Mouse (Mus musculus) MN1 (cell line): ENCODE measurements around the gene Ipo13.
A peak's percentile ranks its signal among the peaks of the same experiment; 100 is the strongest.

ENCODE experiments used
- DNase-seq: peaks from one replicate; pipeline ENCODE4 v3.0.0-alpha.2; 2016; ENCODE audit warnings: low spot score

The Ipo13 gene

DNA sequence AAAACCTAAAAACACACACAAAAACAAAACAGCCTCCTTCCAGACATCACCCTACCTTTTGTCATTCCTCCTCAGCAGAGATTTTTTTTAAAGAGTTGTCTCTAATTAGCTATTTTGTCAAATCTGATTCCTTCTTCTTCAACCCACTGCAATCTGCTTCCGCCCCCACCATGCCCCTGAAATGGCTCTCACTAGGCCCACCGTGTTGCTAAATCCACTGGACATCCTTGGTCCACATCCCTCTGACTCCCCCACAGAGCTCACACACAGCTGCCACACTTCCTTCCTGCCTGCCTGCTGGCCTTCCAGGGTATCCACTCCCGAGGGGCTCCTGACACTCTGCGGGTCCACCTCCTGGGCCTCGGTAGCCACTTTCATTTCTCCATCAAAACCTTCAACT, 36.1 kb downstream of the Ipo13 start:
- DNase-seq = no peak

DNA sequence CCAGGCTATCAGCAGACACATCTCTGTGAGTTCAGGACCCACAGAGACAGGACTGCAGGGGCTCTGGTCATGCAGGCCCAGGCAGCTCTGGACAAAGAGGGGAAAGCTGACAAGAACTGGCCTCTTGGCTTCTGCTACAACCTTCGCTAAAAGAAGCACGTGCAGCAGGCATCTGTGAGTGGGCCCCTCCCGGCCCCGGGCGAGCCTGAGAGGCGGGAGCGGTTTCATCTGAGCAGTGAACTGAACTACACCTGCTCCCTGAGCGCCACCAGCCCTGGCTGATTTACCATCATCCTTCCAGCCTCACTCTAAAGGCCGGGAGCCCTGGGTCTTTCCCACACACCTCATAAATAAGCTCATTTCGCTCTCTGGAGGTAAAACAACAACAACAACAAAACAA, 36.5 kb downstream of the Ipo13 start:
- DNase-seq = no peak

DNA sequence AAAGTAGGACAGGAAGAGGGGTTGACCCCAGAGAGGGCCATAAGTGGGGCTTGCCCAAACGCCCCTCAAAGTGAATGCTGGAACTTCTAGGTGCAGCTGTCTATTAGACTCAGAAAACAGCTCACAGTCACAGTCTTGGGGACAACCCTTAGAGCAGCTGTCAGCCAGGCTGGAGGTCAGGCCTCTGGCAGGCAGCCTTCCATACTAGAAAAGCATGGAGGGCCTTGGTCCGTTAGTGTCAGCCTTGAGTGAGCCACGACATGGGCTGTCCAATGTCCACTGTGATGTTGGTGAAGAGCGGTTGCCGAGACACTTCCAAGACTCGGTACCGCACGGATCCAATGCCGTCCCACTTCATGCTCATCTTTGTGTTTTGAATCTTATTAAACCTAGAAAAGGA, 41.2 kb downstream of the Ipo13 start:
- DNase-seq = no peak

DNA sequence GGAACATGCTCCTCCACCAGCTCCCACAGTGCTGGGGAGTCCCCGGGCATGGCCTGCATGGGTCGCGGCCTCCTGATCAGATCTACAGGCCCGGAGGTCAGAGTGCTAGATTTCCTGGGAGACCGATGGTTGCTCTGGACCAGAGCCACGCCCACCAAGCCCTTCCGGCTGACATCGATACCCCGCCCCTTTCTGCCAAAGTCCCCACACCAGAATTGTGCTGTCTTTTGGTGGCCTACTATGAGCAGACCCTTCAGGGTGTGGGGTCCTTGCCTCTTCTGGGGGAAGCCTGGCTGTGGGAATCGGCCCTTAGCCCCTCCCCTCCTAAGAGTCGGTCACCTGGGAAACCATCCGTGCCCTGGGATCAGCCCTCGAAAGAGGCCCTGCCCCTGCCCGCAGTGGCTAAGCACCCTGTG, 42.3 kb downstream of the Ipo13 start, which contains the start of gene Ccdc24:
Ccdc24 (minus strand) TSS at position 87 of the 416 bp plus-strand sequence.
- peak; percentile 18 for DNase-seq

DNA sequence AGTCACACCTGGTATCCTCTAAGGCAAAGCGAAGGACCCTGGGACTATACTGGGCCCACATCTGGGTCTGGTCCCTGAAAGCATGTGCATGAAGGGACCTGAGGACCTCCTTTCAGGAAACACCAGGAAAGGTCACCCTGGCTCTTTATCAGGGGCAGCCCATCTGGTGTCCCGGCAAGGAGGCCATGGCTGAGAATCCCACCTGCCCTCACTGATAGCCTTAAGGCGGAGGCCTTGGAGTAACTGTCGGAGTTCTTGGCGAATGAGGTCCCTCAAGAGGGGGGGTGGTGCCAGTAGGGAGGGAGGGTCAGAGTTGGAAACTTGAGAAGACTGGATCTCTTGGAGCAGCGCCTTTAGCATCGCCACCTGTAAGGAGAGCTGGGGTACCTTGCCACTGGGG, 43.0 kb downstream of the Ipo13 start:
- no peak for DNase-seq

DNA sequence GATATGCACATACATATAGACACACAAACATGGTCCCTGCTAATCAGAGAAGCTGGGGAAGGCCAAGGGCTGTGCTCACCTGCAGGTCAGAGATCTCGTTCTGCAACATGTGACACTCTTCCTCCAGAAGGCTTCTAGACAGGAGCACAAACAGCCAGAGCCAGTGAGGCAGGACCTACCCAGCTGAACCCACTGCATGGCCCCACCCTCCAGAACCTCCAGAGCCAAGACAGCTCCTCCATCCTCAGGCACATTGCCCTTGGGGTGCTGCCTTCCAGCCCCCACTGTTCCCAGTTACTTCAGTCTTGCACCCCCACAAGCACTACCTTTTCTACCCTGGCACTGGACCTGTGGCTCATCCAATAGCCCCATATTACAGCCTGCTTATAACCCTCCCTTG, 44.4 kb downstream of the Ipo13 start:
- no peak for DNase-seq

DNA sequence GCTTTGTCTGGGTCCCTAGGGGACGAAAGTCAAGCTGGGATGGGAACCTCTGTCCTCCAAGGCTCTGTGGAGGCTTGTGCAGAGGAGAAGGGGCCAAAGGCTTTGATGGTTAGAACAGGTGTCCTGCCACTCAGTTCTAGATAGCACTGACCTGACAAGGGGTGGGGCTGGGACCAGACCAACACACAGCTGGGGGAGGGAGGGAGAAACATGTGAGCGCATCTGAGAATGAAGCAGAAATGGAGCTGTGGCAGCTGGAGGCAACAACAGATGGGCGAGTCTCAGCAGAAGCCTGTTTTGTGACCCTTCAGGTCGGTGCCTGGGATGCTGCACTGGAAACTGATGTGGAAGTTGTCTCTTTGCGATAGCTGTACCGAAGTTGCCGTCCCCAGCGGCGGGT, 45.5 kb downstream of the Ipo13 start:
- DNase-seq = no peak

DNA sequence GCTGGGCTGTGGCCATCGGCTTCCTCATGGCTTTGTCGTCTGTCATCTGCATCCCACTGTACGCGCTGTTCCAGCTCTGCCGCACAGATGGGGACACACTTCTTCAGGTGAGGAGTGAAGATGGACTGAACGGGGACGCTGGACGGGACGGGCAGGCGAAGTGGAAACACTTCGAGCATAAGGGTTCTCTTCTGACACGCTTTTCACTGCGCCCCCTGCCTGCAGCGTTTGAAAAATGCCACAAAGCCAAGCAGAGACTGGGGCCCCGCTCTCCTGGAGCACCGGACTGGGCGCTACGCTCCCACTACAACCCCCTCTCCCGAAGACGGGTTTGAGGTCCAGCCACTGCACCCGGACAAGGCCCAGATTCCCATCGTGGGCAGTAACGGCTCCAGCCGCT, 47.0 kb downstream of the Ipo13 start:
- DNase-seq = no peak

DNA sequence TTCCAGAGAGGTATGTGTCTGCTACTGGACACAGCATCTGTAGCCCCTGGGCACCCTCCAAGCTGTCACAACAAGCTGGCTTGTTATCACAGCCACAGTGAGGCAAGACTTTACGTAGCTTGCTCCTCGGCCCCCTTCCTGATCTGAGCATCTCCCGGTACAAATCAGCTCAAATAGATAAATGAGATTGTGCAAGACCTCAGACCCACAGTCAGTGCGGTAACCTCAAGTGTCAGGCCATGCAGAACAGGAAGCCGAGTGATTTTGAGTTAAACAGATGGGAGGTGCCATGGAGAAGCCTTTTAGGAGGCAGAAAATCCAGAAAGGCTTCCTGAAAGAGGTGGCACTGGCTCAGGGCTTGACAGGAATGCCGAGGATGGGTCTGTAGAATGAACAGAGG, 47.8 kb downstream of the Ipo13 start:
- no peak for DNase-seq

DNA sequence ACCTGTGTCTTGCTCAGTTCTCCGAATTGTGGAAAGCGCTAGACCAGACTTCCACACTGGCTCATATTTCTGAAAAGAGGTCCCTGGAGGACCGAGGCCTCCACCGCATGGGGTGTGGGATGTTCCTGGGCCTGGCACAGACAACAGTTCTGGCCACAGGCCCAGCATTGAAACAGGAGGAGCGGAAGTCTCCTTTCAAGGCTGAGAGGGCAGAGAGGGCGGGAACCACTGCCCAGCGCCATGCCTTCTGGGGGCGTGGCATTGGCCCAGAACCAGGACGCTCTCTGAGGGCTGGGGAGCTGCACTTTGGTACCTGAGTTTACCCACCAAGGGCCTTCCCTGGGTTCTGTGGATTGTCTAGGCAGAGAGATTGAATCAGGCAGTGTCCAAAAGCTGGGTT, 48.7 kb downstream of the Ipo13 start:
- peak; percentile 83 for DNase-seq

DNA sequence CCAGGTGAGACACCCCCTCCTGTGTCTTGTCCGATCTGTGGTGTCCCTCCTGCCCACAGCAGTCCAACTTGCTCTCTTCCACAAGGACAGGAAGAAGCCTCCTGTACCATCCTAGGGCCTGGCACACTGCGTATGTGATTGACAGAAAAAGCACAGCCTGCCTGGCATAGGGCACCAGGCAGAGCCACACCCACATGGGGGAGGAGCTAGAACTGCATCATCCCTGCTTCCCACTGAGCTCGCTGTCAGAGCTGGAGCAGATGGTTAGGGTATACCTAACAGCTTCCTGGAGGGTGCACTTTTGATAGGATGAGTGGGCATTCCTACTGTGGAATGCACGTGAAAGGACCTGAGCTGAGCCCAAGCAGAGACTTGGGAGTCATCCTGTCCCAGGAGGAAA, 52.0 kb downstream of the Ipo13 start:
- DNase-seq = peak; percentile 39

DNA sequence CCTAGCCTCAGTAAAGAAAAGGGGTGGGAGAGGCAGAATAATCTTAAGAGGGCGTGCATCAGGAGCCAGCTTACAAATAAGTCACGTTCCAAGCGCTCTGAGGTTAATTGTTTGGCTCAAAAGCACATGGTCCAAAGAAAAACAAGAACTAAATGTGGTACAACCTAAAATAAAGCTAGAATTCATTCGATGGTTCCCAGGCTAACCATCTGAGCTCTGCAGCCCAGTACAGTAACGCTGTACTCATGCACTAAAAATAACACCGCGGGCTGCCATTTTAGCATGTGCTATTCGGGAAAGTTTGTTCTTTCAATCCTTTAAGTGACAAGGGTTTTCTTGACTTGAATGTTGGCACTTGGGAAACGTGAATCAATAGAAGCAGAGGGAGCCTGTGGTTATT, 54.2 kb downstream of the Ipo13 start:
- no peak for DNase-seq

DNA sequence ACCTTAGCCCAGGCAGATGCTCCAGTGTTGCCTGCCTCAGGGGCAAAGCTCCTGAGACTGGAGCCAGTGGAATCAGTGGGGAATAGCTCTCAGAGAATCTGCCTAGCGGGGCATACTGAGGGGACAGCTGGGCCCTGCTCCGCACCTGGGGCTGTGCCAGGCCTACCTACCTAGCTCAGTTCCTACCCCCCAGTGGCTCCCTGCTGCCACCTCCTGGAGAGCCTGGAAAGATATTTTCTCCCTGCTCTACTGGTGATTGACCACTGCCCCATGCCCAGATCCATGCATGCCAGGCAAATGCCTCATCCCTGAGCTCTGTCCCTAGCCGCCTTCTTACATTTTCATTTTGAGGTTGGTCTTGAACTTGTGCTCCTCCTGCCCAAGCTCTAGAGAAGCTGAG, 56.0 kb downstream of the Ipo13 start:
- peak; percentile 16 for DNase-seq

DNA sequence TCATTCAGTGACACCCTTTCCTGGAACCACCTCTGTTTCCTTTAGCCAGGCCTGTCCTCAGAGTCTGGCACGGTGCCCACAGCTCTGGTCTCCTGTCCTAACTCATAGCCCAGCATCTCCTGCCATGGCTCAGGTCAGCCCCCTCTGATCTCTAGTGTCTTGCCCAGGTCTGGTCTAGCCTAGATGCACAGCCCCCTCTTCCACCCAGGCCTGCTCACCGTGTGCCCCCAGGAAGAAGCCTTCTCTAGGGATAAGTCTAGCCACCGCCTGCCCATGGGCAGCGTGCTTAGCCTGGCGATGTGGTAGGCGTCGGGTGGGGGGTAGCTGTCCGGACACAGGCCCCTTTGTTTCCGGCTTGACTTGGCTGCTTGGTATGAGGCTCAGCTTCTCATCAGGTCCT, 59.7 kb downstream of the Ipo13 start:
- peak; percentile 63 for DNase-seq

DNA sequence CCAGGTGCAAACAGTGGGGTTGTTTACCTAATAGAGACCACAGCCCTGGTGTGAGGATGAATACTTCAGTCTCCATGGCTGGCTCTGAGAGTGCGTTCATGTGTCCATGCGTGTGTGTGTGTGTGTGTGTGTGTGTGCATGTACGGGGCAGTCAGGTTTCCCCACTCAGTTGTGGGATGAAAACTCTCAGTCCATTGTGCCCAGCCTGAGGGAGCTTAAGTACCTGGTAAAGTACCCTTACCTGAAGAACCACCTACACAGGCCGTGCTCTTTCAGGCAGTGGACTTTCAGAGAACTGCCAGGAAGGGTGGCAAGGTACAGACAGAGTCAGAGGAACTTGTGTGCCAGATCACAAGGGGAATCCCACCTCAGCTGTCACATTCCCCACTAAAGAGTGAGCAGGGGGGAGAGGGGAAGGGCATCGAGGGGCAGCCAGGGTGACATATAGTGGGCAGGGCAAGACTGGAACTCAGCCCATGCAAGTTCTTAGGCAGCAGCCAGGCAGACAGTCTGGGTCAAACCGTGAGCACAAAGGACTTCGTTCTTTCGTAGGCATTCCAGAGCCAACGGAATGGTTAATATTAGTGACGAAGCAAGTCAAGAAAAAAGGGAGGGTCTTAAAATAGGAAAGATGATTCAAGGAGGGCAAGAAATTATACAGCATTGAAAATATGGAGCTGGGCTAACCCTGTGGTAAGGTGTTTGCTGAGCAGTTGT, 62.5 kb downstream of the Ipo13 start:
- no peak for DNase-seq

DNA sequence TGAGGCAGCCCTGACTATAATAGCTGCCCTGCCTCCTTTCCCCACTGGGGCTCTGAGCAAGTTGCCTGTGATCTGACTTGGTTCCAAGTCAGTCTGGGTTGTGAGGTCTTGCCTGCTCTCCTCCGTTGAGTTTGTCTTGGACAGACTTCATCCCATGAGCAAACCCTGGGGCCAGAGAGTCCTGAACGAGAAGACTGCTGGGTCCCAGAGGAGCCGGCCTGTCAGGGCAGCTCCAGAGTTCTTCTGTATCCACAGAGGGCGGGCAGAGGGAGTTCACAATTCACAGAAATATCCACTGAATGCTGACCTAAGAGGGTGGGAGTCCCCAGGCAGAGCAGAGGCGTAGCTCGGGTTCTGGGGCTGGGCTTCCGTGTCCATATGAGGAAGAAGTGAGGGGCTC, 63.9 kb downstream of the Ipo13 start:
- DNase-seq = no peak

DNA sequence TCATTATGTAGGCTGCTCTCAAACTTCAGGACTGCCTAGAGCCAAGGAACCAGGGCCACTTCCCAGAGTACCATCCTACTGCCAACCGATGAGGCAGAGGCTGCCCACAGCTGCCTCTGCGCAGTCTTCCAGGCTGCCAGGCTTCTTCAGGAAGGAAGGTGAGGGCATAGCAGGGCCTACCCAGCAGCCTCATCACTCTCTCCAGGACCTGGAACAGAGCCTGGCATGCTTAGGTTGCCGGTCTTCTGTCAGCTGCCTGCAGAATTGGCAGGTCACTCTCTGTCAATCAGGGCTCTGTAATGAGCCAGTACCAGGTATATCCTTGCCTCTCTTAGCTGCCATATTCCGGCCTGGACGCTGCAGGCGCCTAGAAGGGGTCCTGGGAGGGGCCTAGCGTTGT, 64.6 kb downstream of the Ipo13 start:
- no peak for DNase-seq

DNA sequence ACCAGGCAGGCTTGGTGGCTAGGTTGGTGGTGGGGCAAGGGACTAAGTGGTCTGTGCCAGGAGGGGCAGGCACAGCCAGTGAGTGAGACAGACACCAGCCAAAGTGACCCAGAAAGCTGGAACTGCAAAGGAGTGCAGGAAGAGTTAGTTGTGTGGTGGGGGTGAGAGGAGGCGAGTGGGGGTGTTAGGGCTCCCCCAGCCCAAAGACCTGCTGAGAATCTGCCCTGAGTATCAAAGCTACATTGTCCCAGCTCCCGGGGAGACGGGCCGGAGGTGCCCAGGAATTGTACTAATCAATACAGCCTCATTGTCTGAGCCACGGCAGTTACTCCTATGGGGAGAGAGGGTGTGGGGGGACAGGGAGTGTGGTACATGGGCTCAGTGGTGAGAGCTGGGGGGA, 65.3 kb downstream of the Ipo13 start:
- DNase-seq = no peak

DNA sequence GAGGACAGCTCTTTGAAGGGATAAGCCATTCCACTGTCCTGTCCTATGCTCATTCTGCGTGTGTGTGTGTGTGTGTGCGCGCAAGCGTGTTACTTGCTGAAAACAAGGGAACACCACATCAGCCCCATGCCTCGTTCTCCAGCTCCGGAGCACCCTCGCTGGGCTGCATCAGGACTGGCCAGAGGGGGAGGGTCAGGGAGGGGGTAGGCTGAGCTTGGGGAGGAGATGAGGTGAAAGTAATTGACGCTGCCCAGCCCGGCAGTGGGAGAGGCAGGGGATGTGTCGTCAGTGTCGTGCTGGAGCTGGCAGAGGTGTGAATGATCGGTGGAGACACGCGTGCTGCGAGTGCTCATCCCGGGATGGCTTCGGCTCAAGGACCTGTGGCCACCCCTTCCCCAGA, 65.7 kb downstream of the Ipo13 start:
- no peak for DNase-seq

DNA sequence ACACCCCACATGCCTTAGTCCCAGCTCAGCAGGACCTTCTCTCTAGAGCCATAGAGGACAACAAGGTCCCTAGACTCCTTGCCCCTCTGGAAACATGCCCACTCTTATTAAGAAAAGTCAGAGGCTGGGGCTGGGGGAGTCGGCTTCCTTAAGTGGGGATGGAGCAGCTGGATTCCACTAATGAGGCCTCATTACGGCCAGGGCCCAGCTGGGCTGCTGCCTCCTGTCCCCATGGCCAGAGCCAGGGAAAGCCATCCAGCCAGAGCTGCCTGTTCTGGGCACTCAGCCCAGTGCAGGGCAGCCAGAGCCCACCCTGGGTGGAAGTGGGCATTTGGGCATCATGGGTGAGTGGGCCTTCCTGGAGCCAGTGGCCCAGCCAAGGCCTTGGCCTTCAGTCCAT, 67.8 kb downstream of the Ipo13 start:
- peak; percentile 50 for DNase-seq

DNA sequence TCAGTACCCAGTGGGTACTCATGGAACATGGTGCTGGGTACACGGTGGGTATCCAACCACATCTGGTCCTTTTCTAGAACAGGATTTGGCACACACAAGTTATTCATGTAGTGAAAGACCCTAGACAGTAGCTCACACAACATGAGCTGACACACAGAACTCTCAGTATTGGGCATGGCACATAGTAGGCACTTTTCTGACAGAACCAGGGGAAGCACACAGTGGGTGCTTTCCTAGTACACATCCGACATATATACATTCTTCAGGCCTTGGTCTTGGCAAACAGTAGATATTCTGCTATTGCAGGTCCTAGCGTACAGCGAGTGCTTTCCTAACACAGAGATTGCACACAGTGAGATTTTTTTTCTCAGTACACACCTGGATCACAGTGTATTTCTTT, 68.5 kb downstream of the Ipo13 start:
- DNase-seq = no peak

DNA sequence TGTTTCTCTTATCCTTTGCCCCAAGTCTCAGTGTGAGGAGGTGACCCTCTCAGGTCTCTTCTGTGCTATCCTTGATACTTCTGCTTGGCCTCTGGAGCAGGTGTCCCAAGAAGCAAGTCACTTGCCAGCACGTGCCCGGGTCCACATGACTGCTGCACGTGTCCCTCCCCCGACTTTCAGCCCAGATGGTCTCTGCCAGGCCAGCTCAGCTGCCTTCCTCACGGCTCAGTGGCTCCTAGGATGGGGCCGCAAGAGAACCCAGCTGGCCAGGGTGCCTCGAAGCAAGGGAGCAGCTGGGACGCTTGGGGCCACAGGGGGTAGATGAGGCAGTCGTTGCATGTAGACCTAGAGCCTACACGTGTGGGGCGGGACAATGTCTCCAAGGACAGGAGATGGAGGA, 69.5 kb downstream of the Ipo13 start:
- DNase-seq = no peak
